ENCODE assay signal across 31 mouse cellular contexts in genomic region chr17:46284653-46285052, GRCm38 (mm10). TPM values are rescaled to one million over a fixed set of nuclear protein-coding genes. Genes with fewer than 3 reads are reported as not detected.
DNase-seq lines count a peak whose midpoint lies in the region; TF ChIP-seq lines count a peak whose summit lies in the region.
"Had no signal": no experiment of that assay in that cellular context is flagged by ENCODE, and none has a peak within 500 bp of the region (broad histone marks: within the 10 kb centered on the region; RNA-seq: fewer than 3 reads in every experiment).

No protein-coding gene starts in this region.

- 67% methylated on average over 7 of the region's 7 CpGs for WGBS in heart, embryonic 10.5 days

- H3K4me3 ChIP-seq in heart, embryonic 10.5 days: no peak overlapping the region
- H3K4me3 ChIP-seq in C2C12 (ENCODE audit: insufficient read depth, poor library complexity, severe bottlenecking): no peak overlapping the region
- H3K4me3 ChIP-seq: embryonic facial prominence, embryonic 10.5 days; embryonic facial prominence, embryonic 15.5 days; forebrain, embryonic 15.5 days; heart, embryonic 12.5 days; limb, embryonic 10.5 days; limb, embryonic 15.5 days; liver, embryonic 13.5 days; neural tube, embryonic 12.5 days had no signal

- H3K79me3 ChIP-seq in C2C12 (ENCODE audit: low read depth): peaks cover 29% of the 10 kb centered on the region

- H3K4me1 ChIP-seq in heart, embryonic 10.5 days: peaks cover 26% of the 10 kb centered on the region

- TF ChIP-seq CTCF in C2C12 (IDR thresholded peaks at IDR 0.05; ENCODE audit: control insufficient read depth, insufficient read depth, insufficient read length): no peak

- H3K27ac ChIP-seq in heart, embryonic 10.5 days: no peak overlapping the region
- H3K27ac ChIP-seq: embryonic facial prominence, embryonic 10.5 days; embryonic facial prominence, embryonic 15.5 days; forebrain, embryonic 15.5 days; kidney, postnatal 0 days; limb, embryonic 10.5 days; limb, embryonic 15.5 days; liver, embryonic 13.5 days; macrophage; neural tube, embryonic 12.5 days had no signal

- peaks cover 12% of the 10 kb centered on the region for H3K36me3 ChIP-seq in heart, embryonic 10.5 days
- H3K36me3 ChIP-seq in C2C12 (ENCODE audit: control insufficient read depth, insufficient read depth): peaks cover 13% of the 10 kb centered on the region

- no peak overlapping the region for H3ac ChIP-seq in C2C12 (ENCODE audit: control insufficient read depth, insufficient read length, low read depth)

- no peaks in the 10 kb centered on the region for H3K9me3 ChIP-seq in heart, embryonic 10.5 days
- H3K9me3 ChIP-seq: embryonic facial prominence, embryonic 10.5 days; embryonic facial prominence, embryonic 15.5 days; forebrain, embryonic 15.5 days; heart, embryonic 12.5 days; limb, embryonic 10.5 days; limb, embryonic 15.5 days; liver, embryonic 13.5 days; neural tube, embryonic 12.5 days had no signal

- peaks cover 30% of the 10 kb centered on the region for H3K79me2 ChIP-seq in C2C12 (ENCODE audit: control insufficient read depth, insufficient read depth)

- H3K27me3 ChIP-seq in heart, embryonic 10.5 days (ENCODE audit: insufficient read depth, poor library complexity, severe bottlenecking): no peaks in the 10 kb centered on the region
- H3K27me3 ChIP-seq in C2C12 (ENCODE audit: control insufficient read depth, insufficient read depth, insufficient read length): no peaks in the 10 kb centered on the region
- H3K27me3 ChIP-seq: embryonic facial prominence, embryonic 15.5 days; forebrain, embryonic 15.5 days; heart, embryonic 12.5 days; limb, embryonic 15.5 days; neural tube, embryonic 12.5 days had no signal

- peak; percentile 39 for DNase-seq in embryo, embryonic 10 days (ENCODE audit: low spot score)
- no peak for DNase-seq in embryo, embryonic 9.5 days (ENCODE audit: extremely low spot score)
- DNase-seq in heart, embryonic 10.5 days (ENCODE audit: low spot score): peak; percentile 54
- no peak for DNase-seq in heart, adult 18-20 months
- DNase-seq in embryo, embryonic 11 days: peak; percentile 37
- DNase-seq in lung, postnatal 4 days: no peak
- no peak for DNase-seq in adrenal gland, postnatal 10 days
- DNase-seq: adrenal gland, adult 2 months; cerebellum, adult 8-10 months; cerebellum, postnatal 36 days; kidney, postnatal 4 days; layer of hippocampus, postnatal 36 days; liver, embryonic 13.5 days; lung, adult 18-20 months; midbrain, embryonic 14.5 days; right cerebral cortex, postnatal 14 days had no signal

TF ChIP-seq in C2C12, 6 proteins besides CTCF, POLR2A, EP300 and RAD21:
- no peak for TF ChIP-seq MAX (IDR thresholded peaks at IDR 0.05)
- TF ChIP-seq MYOD1 (IDR thresholded peaks at IDR 0.05; ENCODE audit: control insufficient read depth, insufficient read length, low read depth): peak; percentile 81

RNA-seq across cellular contexts. Expression of gene Tjap1, which starts 1.8 kb away (rescaled TPM):
- 46.5 and 55.8 TPM in 2 replicates for polyA plus RNA-seq in heart, embryonic 10.5 days (2016; fragmentation: Nextera tagmentation; extraction: Ambion mirVana)
- total RNA-seq in heart, adult 18-20 months (2021): 10 to 100 TPM; 29.7 to 29.9 TPM
- polyA plus RNA-seq in C2C12 (2012; fragmentation: generic; extraction: Trizol): 79.3 TPM
- 10 to 100 TPM; 42.0 to 52.6 TPM for total RNA-seq in adrenal gland, postnatal 10 days (2021)

RNA-seq across cellular contexts. Expression of gene Dlk2, which starts 12.6 kb away (rescaled TPM):
- polyA plus RNA-seq in heart, embryonic 10.5 days (2016; fragmentation: Nextera tagmentation; extraction: Ambion mirVana): 0.36 and 0.77 TPM in 2 replicates
- under 1 TPM; 0.20 to 0.21 TPM for total RNA-seq in heart, adult 18-20 months (2021)
- polyA plus RNA-seq in C2C12 (2012; fragmentation: generic; extraction: Trizol): 14.7 TPM
- 1 to 10 TPM in 1 of 2 experiments, under 1 TPM in 1; 0.78 to 1.3 TPM for total RNA-seq in adrenal gland, postnatal 10 days (2021)
- total RNA-seq: hematopoietic stem cell, adult 5-6 weeks; megakaryocyte-erythroid progenitor cell, adult 5-6 weeks; monocyte, adult 5-6 weeks had no signal
- polyA plus RNA-seq: activated CD4-positive, CD25-positive, alpha-beta regulatory T cell, adult 4 months; macrophage had no signal

RNA-seq across cellular contexts. Expression of gene Lrrc73, which starts 31.3 kb away (rescaled TPM):
- polyA plus RNA-seq in heart, embryonic 10.5 days (2016; fragmentation: Nextera tagmentation; extraction: Ambion mirVana): 0.33 and 0.38 TPM in 2 replicates
- total RNA-seq in heart, adult 18-20 months (2021): under 1 TPM; 0.18 to 0.37 TPM
- 5.3 TPM for polyA plus RNA-seq in C2C12 (2012; fragmentation: generic; extraction: Trizol)
- 1 to 10 TPM; 3.4 to 3.8 TPM for total RNA-seq in adrenal gland, postnatal 10 days (2021)
- total RNA-seq: gastrocnemius, adult 8-10 months; hematopoietic stem cell, adult 5-6 weeks; monocyte, adult 5-6 weeks had no signal
- polyA plus RNA-seq: macrophage had no signal

RNA-seq across cellular contexts. Expression of gene Yipf3, which starts 36.8 kb away (rescaled TPM):
- 77.0 and 83.9 TPM in 2 replicates for polyA plus RNA-seq in heart, embryonic 10.5 days (2016; fragmentation: Nextera tagmentation; extraction: Ambion mirVana)
- total RNA-seq in heart, adult 18-20 months (2021): 10 to 100 TPM; 73.6 to 77.5 TPM
- 78.3 TPM for polyA plus RNA-seq in C2C12 (2012; fragmentation: generic; extraction: Trizol)
- 100 to 1,000 TPM; 105 to 121 TPM for total RNA-seq in adrenal gland, postnatal 10 days (2021)

RNA-seq across cellular contexts. Expression of gene Polr1c, which starts 36.8 kb away (rescaled TPM):
- polyA plus RNA-seq in heart, embryonic 10.5 days (2016; fragmentation: Nextera tagmentation; extraction: Ambion mirVana): 53.8 and 81.2 TPM in 2 replicates
- 10 to 100 TPM; 24.5 to 27.2 TPM for total RNA-seq in heart, adult 18-20 months (2021)
- 125 TPM for polyA plus RNA-seq in C2C12 (2012; fragmentation: generic; extraction: Trizol)
- 10 to 100 TPM; 68.3 to 72.3 TPM for total RNA-seq in adrenal gland, postnatal 10 days (2021)

Comparison
In these comparisons a context has a peak if more than half of its experiments do, and no peak if none do; other contexts are left out.
1. DNase-seq: peak in embryo, embryonic 10 days (single experiment), heart, embryonic 10.5 days (single experiment) and embryo, embryonic 11 days (single experiment); none in embryo, embryonic 9.5 days (single experiment), heart, adult 18-20 months (0 of 2), lung, postnatal 4 days (0 of 2) and adrenal gland, postnatal 10 days (single experiment).